Mouse (Mus musculus) cerebellum, postnatal 14 days (tissue): ENCODE measurements around the gene Klk15.
"Not testable (repeated sequence)": the region's sequence is repeated elsewhere in the genome, so short reads cannot be mapped to it uniquely, and the experiment has no call there.

Experiments used
- DNase-seq, 2 experiments: peaks; one replicate each; pipeline ENCODE4 v3.0.0; 2021; ENCODE audit warnings: mixed read lengths in 2 of 2

The Klk15 gene

DNA sequence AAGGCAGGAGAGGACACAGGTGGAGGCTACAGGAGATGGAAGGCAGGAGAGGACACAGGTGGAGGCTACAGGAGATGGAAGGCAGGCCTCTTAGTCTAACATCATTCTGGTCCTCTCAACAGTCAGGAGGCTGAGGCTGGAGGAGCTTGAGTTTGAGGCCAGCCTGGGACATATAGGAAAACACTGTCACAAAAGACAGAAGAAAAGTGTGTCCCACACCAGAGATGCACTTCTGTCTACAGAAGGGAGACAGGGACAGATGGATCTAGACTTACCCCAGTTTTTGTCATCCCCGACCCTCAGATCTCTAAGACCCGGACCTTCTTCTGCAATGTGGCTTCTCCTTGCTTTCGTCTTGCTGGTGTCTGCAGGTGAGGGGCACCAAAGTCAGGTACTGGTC, at the start of gene Klk15:
Klk15 (plus strand) TSS at position 301 of the 400 bp plus-strand sequence.
- no peak for DNase-seq

DNA sequence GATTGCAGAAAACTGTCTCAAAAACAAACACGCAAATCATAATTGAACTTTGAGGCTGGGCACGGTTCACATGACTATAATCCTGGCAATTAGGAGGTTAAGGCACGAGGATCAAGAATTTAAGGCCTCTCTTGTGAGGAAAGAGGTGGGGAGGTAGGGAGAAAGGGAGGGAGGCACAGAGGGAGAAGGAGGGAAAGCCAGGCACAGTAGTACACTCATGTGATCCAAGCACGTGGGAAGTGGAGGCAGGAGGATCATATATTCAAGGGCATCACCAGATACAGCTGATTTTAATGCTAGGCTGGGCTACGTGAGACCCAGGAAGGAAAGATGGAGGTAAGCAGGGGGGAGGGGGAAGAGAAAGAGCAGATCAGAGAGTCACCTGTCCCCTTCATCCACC, 42.2 kb upstream of the Klk15 start:
- no peak for DNase-seq

DNA sequence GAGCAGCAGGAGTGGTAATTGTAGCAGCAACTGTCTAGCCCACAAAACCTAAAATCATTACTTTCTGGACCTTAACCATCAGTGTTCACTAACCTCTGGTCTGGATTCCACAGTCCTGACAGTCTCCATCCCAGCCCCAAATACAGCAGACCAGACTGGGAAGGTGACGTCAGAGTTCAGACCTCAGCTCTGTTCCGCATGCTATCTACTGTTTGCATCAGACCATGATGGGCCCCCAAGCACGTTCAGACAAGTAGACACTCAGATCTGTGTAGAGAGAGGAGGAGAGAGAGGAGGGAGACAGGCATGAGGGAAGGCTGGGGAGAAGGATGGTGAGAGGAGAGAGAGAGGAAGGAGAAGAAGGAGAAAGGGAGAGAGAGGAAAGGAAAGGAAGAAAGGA, 41.8 kb upstream of the Klk15 start:
- DNase-seq: no peak

DNA sequence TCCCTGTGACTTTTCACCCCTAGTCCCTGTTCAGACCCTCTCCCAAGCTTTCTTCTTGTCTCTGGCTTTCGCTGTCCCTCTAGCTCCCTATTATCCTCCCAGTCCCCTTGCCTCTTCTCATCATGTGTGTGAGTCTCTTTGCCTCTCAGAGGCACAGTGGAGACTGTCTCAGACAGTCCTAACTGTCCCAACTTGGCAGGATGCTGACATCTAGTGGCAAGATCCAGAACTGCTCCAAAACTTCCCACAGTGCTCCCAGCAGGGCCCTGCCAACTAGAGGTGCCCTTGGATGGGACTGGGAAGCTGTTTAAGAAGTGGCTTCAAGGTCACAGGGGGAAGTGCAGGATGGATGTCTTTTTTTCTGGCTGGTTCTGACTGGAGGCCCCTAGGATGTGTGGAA, 38.7 kb upstream of the Klk15 start:
- peak; percentile 86 to 87 for DNase-seq

DNA sequence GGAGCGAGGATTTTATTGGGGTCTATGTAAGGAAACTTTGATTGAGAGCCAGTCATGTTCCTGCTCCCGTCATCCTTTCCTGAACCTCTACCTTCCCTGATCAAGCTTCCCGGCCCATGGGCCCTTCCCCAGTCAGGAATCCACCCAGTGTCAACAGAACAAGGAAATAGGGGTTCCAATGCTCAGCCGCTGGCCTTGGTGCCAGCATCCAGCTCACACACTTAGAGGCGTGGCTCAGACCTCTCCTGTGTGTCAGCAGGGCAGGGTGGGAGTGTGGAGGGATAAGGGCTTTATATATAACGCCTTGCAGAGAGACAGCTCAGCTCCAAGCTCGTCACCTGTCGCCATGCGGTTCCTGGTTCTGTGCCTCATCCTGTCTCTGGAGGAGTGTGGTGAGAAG, 18.7 kb upstream of the Klk15 start:
- no peak for DNase-seq

DNA sequence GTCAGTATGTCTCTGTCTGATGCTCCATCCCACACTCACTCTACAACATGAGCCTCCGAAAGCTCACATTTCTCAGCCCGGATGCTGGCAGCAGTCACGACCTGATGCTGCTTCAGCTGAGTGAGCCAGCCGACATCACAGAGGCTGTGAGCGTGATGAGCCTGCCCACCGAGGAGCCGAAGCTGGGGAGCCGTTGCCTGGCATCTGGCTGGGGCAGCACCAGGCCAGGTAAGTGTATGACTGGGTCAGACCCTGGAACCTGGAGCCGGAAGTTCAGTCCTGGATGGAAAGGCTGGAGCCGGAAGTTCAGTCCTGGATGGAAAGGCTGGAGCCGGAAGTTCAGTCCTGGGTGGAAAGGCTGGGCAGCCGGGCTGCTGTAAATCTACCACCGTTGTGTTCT, 15.1 kb upstream of the Klk15 start:
- no peak for DNase-seq

DNA sequence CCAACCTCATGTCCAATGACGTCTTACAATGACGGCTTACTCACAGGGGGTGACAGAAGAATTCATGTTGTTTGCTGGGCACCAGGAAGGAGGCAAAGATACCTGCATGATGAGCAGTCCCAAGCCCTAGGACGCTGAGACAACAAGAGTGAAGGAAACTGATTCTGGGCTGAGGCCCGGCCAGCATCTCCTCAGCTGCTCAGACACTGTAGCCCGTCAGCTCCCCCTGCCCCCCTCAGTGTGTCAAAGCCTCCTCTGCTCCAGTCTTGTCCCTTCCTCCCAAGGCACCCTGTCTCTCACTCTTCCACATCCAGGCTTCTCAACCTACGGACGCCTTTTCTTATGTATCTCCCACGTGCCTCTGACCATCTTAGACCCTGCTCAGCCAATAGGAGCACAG, 14.7 kb upstream of the Klk15 start:
- DNase-seq: no peak

DNA sequence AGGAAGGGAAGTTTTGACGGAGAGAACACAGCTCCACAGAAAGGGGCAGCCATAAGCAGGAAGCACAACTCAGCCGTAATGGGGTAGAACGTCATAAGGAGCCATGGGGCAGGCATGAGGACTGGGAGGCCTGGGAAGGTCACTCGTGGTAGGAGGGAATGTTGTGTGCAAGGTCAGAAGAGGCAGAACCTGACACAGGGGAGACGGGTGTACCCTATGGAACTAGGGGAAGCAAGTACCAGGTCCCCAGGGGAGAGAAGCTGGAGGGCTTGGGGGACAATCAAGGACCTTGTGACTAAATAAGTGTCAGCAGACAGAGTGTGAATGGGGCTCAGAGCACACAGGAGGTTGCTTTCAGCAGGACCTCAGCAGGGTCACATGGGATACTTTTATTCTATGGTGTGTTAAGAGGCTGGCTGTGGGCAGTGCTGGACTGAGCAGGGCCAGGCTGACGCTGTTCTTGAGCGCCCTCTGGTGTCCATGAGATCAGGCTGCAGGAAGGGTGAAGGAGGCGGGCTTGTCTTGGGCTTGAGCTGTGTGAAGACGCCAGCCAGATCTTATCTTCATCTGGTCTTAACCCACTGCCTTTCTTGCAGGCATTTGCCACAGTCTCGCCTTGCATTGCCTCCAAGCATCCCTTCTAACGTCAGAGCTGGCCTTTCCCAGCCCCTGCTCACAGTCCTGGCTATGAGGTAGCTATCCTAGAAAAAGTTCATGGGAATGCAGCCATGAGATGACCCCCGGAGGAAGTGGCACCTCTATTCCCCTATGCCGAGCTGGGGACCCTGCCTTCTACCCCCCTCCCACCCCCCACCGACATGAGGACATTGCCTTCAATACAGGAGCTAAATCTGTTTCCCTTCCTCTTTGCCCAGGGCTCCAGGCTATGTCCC, 13.7 kb upstream of the Klk15 start:
- peak; percentile 75 to 79 for DNase-seq

DNA sequence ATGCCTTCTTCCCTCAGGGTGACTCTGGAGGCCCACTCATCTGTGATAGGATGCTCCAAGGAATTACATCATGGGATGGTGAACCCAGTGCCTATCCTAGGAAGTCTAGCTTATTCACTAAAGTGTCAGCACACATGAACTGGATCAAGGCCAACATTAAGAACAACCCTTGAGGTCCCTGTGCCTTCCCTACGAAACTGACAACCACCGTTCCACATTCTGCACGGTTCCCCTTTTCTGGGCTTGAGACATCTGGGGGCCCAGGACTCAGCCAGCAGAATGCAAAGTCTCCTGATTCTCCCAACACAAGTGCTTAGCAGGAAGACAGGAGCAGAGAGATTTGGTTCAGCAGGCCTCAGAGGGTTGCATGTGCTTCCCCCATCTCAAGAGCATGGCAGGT, 13.0 kb upstream of the Klk15 start:
- no peak for DNase-seq

DNA sequence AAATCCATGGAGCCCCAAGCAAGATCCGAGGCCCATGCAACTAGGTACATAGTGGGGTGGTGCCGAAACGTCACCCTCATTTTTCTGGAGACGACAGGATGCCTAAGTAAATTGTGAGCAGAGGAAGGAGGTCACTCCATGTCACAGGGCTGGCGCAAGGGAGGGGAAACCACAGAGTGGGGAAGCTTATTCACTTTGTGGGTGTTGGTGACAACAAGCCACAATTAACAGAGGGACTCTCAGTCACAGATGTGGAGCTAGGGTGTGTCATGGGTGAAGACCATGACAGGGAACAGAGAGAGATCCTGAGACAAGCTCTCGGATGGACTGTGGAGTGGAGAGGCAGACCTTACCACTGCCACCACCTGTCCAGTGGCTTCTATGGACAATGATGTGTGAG, 12.5 kb upstream of the Klk15 start:
- no peak for DNase-seq

DNA sequence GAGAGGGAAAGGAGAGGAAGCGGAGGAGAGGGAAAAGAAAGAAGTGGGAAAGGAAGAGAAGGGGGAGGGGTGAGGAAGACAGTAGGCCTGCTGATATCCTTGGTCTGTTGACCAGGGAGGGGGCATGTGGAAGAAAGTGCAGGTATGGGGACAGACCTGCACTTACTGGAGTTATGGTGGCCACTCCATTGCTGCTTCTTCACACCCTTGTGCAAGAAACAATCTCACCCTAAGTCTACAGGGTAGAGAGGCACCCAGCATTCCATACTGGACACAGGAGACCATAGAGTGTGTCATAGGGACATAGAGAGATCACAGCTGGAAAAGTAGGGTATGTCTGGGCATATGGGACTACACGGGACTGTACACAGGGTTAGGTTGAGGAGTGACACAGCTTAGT, 11.6 kb upstream of the Klk15 start:
- DNase-seq: no peak

DNA sequence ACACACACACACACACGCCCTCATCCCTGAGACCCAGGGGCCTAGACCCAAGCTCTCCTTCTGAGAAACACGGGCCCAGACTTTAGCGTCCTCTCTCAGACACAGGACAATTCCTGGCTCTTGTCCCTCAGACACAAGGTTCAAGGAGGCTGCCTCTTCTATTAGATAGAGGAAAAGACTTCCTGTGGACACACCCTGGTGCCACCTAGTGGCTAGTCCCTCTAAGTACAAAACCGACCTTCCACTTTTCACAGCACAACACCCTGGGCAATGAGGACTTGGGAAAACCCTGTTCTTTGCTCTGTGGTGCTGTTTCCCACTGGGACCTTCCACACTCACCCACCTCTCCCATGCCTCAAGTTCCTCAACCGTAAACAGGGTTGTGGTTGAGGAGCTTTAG, 7.6 kb upstream of the Klk15 start:
- peak in 1 of 2 experiments; percentile 8 for DNase-seq

DNA sequence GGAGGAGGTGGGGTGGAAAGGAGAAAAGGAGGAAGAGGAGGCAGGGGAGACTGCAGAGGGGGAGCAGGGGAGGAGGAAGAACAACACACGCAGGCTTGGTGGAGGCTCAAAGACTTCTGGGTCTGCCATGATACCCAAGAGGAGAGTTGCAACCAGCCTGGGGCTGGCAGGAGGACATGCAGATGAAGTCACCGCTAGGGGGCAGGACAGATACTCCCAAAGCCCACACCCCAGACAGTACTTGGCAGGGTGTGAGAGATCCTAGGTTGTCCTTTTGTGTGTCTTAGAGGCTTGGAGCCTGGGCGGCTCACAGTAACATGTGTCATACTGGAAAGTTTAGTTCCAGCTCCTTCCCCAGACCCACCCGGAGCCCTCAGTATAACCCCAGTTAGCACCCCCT, 5.0 kb upstream of the Klk15 start:
- peak; percentile 14 to 45 for DNase-seq

DNA sequence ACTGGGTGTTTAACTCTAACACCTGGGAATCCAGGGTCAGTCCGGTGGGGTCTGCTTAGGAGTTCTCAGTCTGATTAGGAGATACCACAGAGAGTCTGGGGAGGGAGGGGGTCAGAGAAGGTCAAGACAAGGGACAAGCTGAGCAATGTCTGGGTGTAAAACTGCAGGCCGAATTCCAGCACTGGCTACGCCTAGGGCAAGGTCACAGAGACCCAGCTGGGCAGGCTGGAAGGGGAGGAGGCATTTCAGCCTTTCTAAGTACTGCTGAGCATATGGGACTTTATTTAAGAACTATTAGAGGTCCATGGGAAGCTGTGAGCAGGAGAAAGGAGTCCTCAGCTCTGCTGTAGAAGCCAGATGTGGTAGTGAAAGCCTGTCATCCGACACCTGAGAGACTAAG, 1.2 kb upstream of the Klk15 start:
- DNase-seq: no peak

DNA sequence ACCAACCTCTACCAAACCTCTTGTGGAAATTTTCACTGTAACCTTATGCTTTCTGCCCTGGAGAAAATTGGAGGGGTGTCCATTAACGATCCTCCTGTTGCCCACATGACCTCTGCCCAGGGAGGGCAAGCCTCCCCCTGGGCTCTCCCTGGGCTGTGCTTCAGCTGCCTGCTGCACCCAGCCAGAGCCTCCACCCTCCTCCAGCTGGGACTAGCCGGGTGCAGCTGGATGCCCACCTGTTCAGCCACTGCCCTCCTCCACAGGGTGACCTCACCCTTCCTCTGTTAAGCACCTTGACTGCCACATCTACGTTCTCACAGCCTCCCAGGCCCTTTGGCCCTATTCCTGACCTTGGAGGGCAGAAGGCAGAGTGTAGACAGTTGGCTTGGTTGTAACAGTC, 1.2 kb downstream of the Klk15 start:
- DNase-seq: no peak

DNA sequence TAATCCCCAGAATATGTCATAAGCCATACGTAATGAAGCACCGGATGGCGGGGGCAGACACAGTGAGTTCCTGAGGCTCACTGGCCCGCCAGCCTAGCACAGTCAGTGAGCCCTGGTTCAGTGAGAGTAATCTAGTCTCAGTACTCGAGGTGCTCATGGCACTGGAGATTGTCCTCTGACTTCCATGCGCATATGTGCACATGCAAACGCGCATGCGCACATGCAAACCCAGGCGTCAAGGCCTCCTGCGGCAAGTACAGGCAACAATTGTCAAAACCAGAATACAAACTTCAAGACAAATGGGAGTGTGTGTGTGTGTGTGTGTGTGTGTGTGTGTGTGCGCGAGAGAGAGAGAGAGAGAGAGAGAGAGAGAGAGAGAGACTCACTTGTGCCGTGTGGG, 3.0 kb downstream of the Klk15 start:
- no peak for DNase-seq

DNA sequence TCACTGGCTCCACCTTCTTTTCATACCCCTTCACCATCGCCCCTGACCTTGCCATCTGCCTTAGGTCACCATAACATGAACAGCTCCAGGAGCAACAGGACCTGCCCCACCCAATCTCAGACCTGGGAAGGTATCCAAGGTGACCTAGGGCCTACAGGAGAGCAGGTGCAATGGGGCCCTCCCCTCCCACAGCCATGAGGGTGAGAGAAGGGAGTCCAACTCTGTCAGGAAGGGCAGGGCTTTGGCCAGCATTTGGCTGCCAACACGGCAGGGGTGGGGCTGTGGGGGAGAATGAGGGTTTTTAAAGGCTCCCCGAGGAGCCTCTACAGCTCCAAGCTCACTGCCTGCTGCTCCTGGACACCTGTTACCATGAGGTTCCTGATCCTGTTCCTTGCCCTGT, 8.8 kb downstream of the Klk15 start:
- not testable (repeated sequence) for DNase-seq

DNA sequence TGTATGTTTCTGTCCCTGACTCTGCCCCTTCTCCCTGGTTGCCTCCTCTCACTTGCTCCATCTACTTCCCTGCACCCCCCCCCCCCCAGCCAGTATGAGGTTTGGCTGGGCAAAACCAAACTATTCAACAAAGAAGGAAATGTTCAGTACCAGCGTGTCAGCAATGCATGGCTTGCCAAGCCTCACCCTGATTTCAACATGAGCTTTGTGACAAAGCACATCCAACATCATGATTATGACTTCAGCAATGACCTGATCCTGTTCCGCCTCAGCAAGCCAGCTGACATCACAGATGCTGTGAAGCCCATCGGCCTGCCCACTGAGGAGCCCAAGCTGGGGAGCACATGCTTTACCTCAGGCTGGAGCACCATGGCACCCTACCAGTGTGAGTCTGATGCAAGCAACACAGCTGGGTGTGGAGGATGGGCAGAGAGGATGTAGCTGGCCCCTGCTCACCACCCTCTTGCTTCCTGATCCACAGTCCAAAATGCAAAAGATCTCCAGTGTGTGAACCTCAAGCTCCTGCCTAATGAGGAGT, 11.3 kb downstream of the Klk15 start:
- no peak for DNase-seq

DNA sequence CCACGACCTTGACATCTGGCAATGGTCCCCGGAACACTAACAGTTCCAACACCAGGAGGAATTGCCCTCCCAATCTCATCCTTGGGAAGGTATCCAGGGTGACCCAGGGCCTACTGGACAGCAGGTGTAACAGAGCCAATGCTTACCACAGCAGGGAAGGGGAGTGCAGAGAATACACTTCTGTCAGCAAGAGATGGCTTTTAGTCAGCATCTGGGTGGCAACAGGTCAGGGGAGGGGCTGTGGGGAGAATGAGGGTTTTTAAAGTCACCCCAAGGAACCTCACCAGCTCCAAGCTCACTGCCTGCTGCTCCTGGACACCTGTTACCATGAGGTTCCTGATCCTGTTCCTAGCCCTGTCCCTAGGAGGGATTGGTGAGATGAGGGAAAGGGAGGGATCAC, 16.8 kb downstream of the Klk15 start, which contains the start of gene Klk1b8:
Klk1b8 (plus strand) TSS at position 301 of the 400 bp plus-strand sequence.
- no peak for DNase-seq

DNA sequence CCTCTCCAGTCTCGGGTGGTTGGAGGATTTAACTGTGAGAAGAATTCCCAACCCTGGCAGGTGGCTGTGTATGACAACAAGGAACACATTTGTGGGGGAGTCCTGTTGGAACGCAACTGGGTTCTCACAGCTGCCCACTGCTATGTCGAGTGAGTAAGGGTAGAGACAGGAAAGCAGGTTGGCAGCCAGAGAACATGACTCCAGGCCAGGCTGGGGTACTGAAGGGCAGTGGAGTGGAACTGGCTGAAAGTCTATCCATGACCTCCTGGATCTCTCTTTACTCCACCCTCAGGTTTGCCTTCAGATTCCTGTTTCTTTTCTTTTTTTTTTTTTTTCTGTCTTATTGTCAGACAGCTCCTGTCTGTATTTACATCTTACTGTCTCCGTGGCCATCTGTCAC, 19.2 kb downstream of the Klk15 start:
- no peak for DNase-seq

DNA sequence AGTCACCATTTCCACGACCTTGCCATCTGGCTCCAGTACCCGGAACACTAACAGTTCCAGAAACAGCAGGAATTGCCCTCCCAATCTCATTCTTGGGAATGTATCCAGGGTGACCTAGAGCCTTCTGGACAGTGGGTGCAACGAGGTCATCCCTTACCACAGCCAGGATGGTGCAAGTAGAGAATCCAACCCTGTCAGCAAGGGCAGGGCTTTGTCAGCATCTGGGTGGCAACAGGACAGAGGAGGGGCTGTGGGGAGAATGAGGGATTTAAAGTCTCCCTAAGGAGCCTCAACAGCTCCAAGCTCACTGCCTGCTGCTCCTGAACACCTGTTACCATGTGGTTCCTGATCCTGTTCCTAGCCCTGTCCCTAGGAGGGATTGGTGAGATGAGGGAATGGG, 32.9 kb downstream of the Klk15 start, which contains the start of gene Klk1b1:
Klk1b1 (plus strand) TSS at position 301 of the 400 bp plus-strand sequence.
- DNase-seq: no peak

DNA sequence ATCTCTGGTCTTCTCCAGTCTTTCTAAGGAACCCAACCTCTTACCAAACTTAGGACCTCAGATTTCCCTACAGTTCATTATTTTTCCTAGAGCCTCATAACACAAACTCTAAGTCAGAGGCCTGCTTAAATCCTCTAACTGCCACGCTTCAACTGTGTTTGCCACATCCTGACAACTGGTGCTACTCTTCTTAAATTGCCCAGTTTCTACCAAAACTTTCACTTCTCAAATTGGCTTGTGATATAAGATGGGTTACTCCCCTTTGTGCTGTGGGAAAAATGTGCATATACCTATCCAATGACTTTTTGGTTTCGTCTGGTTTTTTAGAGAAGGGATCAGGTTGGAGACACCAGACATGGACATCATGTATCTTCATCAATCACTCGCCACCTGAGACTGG, 33.5 kb downstream of the Klk15 start:
- DNase-seq: no peak

DNA sequence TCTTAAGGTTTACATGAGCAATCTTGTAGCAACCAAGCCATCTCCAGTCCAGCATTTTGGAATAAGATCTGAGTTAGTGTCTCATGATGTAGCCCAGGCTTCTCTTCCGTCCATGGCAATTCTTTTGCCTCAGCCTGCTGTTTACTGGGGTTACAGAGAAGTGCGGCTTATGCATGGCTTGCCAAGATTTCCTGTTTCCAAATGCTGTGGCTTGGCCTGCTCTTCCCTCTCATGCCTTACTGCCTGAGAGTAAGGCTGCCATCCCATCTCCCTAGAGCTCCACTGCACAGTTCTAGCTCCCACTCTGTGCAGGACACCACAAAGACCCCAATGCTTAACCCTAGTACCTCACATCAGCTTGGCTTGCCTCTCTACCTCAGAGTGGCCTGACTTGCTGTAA, 34.1 kb downstream of the Klk15 start:
- DNase-seq: no peak

DNA sequence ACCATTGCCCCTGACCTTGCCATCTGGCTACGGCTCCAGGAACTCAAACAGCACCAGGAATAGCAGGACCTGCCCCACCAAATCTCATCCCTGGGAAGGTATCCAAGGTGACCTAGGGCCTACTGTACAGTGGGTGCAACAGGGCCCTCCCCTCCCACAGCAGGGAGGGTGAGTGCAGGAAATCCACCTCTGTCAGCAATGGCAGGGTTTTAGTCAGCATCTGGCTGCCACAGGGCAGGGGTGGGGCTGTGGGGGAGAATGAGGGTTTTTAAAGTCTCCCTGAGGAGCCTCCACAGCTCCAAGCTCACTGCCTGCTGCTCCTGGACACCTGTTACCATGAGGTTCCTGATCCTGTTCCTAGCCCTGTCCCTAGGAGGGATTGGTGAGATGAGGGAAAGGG, 42.2 kb downstream of the Klk15 start, which contains the start of gene Klk1b9:
Klk1b9 (plus strand) TSS at position 301 of the 400 bp plus-strand sequence.
- DNase-seq: not testable (repeated sequence)
